Mouse (Mus musculus) left cerebral cortex, postnatal 14 days (tissue): ENCODE measurements around the gene Mdh2. TPM values are rescaled to one million over a fixed set of nuclear protein-coding genes. Genes with fewer than 3 reads are reported as not detected.

ENCODE experiments used
- DNase-seq, 2 experiments: peaks; one replicate each; pipeline ENCODE4 v3.0.0; 2021 to 2022; ENCODE audit warnings: low spot score in 2 of 2, mixed read lengths in 1 of 2
- intact Hi-C: fragments of 180-260 bp; cut with DNase I; formaldehyde crosslinking; loops from one replicate; pipeline ENCODE4 v1.15.1; 2025
- long read RNA-seq, 2 experiments: library from polyadenylated mRNA; stranded (forward); transcript quantifications; one replicate each; pipeline ENCODE4 v2.0.0; 2021
- total RNA-seq, 2 experiments: library from RNA; stranded (reverse); gene quantifications; 2 replicates each; pipeline ENCODE4 v1.2.3; 2021

Mdh2 gene
- 100 to 1,000 TPM; 472 to 478 TPM for total RNA-seq
- long read RNA-seq, experiment 1, transcript Mdh2-201 (9 exons, 1,456 nt): major isoform, 778 of 808 reads
- long read RNA-seq, experiment 1, partial matches to known transcripts: 24 of 808 reads
- long read RNA-seq, experiment 1, other reads (novel, unspliced or antisense): 5 of 808 reads
- long read RNA-seq, experiment 2, transcript Mdh2-201 (9 exons, 1,456 nt): major isoform, 558 of 581 reads
- long read RNA-seq, experiment 2, partial matches to known transcripts: 17 of 581 reads
- long read RNA-seq, experiment 2, other reads (novel, unspliced or antisense): 6 of 581 reads

DNA sequence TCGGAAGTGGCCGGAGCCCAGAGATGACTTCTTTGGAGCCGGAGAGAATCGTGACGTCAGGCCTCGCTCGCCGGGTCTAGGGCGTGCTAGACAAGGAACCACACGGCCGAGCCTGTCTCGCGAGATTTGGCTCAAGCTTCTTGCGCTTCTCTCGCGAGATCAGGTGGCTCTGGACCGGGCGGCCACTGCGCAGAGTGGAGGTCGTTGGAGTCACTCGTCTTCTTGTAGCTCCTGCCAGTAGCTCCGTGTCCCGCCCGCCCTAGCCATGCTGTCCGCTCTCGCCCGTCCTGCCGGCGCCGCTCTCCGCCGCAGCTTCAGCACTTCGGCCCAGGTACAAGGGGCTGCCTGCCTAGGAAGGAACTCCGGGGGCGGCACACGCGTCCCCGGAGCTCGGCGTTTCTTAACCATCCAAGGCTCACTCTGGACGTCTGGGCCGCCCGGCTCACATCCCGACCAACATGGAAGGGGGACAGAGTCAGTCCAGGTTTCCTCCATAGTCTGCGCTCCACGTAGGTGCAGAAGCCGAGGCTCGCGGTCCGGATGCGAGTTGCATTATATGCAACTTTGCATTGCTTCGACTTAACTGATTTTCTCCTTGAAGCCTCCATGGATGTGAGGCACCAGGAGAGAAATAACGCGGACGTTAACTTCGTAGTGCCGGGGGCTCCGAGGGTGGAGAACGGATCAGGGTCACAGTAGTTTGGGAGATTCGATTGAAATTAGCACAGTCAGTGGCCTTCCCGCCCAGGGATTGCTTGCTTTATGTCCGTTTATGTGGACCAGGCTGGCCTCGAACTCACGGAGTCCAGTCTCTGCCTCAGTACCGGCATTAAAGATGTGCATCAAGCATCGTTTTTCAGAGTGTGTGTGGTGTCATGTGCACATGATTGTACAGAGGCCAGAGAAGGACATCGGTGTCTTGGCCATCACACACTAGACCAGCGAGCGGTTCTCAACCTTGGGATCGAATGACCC, at the start of gene Mdh2:
Mdh2 (plus strand) TSS at position 10 of the 975 bp plus-strand sequence.
- DNase-seq: peak; percentile 100
- intact Hi-C loops: no loop called here

GRCm38 (mm10) chr5:135729351-135729750, 48.9 kb upstream of the Mdh2 start:
- intact Hi-C loops: no loop called here
- DNase-seq: no peak

- no peak for DNase-seq
- intact Hi-C loops: no loop called here
Observed at GRCm38 (mm10) chr5:135730278-135730677, 48.0 kb upstream of the Mdh2 start.

DNA sequence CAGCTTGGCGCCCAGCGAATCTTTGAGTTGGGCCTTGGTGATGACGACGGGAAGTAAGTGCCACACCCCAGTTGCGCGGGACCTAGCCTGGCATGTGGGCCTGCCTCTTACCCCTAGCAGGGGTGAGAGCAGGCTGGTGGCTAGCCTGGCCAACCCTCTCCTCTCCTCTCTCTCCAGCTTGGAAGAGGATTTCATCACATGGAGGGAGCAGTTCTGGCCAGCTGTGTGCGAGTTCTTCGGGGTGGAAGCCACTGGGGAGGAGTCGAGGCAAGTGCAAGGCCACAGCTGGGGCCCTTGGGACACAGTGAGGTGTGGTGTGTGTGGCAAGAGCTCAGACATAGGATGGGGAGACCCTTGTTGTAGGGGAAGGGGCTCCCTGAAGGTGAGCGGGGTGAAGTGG, 47.4 kb upstream of the Mdh2 start:
- intact Hi-C loops: no loop called here
- no peak for DNase-seq

- intact Hi-C loops: no loop called here
- no peak for DNase-seq
Observed at GRCm38 (mm10) chr5:135731322-135731721, 47.0 kb upstream of the Mdh2 start.

GRCm38 (mm10) chr5:135733071-135733470, 45.2 kb upstream of the Mdh2 start:
- intact Hi-C loops: no loop called here
- DNase-seq: no peak

- intact Hi-C loops: no loop called here
- no peak for DNase-seq
Observed at GRCm38 (mm10) chr5:135734057-135734680, 44.1 kb upstream of the Mdh2 start.

DNA sequence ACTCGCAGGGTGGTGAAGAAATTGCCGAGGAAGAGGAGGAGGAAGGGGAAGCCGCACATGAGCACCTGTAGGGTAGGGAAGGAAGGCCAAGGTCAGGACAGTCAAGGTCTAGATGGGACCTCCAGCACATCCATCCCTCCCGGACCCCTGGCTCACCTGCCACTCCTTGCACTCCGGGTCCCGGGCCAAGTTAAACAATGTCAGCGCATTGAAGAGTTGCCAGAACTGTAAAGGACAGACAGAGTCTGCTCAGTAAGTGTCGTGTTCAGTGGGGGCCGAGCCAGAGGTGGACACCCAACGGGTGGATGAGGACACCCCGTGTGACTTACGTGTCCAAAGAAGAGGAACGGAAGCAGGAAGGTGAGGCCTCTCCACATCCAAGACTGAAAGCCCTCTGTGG, 42.5 kb upstream of the Mdh2 start:
- DNase-seq: no peak
- intact Hi-C loops: no loop called here

GRCm38 (mm10) chr5:135736544-135736943, 41.7 kb upstream of the Mdh2 start:
- intact Hi-C loops: no loop called here
- no peak for DNase-seq

DNA sequence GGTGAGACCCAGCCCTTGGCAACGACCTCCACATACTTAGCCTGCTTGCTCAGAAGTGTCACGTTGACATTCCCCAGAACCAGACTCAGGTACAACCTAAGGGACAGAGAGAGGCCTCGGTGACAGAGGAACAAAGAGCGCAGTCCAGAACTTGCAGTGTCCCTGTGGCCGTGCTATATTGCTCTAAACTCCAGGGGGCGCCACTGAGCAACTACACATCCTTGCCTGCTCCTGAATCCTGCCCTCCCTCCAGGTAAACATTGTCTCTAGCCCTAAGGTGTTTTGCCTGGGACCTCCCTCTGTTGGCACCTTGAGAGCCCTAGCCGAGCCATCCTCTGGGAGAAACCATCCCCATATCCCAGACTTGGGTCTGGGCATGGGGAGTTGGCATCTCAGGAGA, 41.1 kb upstream of the Mdh2 start:
- DNase-seq: no peak
- intact Hi-C loops: no loop called here

DNA sequence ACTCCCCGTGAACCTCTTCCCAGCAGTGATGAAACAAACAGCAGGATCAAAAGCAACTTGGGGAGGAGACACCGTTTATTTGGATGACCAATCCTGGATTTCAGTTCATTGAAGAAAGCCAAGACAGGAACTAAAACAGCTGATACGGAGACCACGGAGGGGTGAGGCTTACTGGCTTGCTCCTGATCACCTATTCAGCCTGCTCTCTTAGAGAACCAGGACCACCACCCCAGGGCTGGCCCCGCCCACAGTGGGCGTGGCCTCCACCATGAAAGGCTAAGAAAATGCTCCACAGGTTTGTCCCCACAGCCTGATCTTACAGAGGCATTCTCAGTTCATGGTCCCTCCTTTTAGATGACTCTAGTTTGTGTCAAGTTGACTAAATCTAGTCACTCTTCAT, 40.0 kb upstream of the Mdh2 start:
- no peak for DNase-seq
- intact Hi-C loops: no loop called here

DNA sequence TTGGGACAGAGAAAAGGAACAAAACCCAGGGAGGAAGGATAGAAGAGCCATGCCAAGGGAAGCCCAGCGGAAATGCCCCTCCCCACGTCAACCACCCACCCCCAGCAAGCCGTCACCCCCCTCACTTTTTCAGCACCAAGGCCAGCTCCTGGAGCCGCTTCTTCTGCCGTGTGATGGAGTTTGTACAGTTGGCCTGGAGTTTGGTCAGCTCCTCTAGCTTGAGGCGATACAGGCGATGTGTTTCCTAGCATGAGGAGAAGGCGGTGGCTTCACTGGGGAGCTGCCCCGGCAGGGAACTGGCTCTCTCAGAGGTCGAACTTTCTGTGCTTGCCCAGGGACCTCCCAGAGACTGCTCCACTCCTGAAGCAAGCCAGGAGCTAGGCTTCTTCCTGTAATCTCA, 36.1 kb upstream of the Mdh2 start:
- DNase-seq: no peak
- intact Hi-C loops: no loop called here

DNA sequence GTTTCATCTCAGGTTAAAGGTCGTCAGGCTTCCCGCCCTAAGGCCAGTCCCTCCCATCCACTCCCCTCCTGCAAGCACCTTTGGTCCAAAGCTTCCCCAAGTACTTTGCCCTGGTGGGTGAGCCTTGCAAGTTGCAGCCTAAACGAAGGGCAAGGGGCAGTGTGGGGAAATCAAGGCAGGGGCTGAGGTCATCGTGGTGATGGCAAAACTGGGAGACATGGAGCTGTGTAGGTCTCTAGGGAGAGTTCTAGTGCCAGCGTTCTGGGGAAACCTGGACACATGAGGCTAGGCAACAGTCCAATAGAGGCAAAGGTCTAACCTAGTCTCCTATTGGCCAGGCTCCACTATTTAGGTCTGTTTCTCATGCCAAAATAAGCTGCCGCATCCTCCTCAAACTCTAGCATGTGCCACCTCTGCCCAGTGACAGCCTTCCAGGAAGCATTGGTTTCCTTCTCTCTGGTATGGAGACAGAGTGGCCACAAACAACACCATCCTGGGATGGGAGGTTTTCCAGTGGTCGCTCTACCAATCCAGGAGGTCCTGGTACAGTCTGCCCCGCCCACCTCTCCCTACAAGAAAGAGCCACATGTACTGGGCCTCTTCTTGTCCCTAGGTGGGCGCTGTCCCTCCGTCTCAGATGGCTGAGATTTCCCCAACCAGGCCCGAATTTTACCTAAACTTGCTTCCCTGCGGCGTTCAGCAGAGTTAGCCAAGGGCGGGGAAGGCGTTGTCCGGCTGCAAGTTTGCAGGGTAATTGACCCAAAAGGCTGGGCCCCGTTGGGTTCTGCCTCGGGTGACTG, 35.1 kb upstream of the Mdh2 start:
- intact Hi-C loops: no loop called here
- DNase-seq: peak in 1 of 2 experiments; percentile 74

DNA sequence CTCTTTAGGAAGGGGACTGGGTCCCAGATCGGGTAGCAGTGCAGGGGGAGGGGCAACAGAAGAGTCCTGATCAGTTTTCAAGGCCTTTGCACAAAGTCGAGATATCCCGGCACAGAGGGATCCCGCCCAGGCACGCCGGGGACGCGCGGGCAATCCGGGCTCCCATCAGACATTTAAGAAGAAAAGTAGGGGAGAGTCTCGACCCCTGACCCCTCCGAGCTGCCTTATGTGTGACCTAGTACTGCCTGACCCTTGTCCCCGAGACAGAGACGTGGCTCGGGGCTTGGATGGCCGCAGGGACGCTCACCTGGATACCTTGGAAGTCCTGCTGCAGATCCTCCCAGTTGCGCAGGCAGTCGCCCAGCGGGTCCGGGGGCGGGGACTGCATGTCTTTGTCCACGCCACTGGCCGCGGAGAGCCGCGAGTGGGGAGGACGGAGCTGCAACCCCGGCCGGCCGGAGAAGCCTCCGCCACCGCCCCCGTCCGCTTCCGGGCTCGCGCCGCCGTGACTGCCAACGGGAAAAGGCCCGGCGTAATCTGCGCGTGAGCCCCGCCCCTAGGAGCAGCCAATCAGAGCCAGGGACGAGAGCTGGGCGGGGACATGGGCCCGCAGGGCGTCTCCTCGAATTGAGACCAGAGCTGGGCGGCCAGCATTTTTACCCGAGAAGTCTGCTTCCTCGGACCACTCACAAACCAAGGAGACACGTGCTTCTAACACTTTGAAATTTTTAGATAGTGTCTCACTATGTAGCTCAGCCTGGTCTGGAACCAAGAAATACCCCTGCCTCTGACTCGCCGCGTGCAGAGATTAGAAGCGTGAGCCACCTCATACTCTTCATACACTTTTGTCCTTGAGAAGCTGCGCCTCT, 34.3 kb upstream of the Mdh2 start, which contains the start of gene Tmem120a:
Tmem120a (minus strand) TSS at position 708 of the 869 bp plus-strand sequence.
- peak; percentile 93 to 95 for DNase-seq
- intact Hi-C loops: no loop called here

- intact Hi-C loops: no loop called here
- no peak for DNase-seq
Observed at GRCm38 (mm10) chr5:135744742-135745141, 33.5 kb upstream of the Mdh2 start.

GRCm38 (mm10) chr5:135751041-135751440, 27.2 kb upstream of the Mdh2 start:
- no peak for DNase-seq
- intact Hi-C loops: no loop called here

DNA sequence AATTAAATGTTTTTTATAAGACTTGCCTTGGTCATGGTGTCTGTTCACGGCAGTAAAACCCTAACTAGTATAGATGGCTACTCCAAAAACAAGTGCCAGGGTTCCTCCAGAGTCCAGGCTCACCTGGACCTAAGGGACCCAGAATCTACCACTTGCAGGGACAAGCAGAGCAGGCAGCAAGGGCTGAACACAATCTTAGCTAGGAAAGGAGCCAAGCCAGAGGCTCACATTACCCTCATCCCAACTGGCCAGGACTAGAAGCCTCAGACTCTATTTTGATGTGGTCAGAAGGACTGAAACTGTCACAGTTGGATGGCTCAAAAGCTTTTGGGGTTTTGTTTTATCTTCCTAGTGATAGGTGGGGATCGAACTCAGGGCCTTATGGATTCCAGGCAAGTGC, 26.7 kb upstream of the Mdh2 start:
- intact Hi-C loops: no loop called here
- no peak for DNase-seq

GRCm38 (mm10) chr5:135761881-135762280, 16.4 kb upstream of the Mdh2 start:
- no peak for DNase-seq
- intact Hi-C loops: loop anchor here (5.0 kb wide), 3 partner anchors 130 to 360 kb away; partner anchors contain the start of gene Rhbdd2
